Mouse (Mus musculus) G1E (cell line): Measurements from ENCODE around the gene Col1a1.

Source experiments
- CTCF ChIP-seq: IDR thresholded peaks from 2 replicates; pipeline ENCODE4 v1.5.1; 2012; ENCODE audit warnings: low read depth, low read length, inconsistent platforms, mixed read lengths
- GATA1 ChIP-seq: IDR thresholded peaks from 2 replicates; pipeline ENCODE4 v1.6.1; 2012; ENCODE audit warnings: borderline replicate concordance, low read length, inconsistent platforms, mixed read lengths
- GATA2 ChIP-seq: IDR thresholded peaks from 2 replicates; pipeline ENCODE4 v1.6.1; 2012; ENCODE audit warnings: low read depth, low read length, inconsistent platforms, borderline replicate concordance
- POLR2AphosphoS5 ChIP-seq: IDR thresholded peaks from 2 replicates; pipeline ENCODE4 v1.6.1; 2012; ENCODE audit warnings: low read depth, low read length, inconsistent platforms; ENCODE audit not compliant: insufficient replicate concordance
- TAL1 ChIP-seq: conservative IDR thresholded peaks from 2 replicates; pipeline ENCODE4 v1.6.1; 2012; ENCODE audit warnings: low read depth, low read length, inconsistent platforms, mixed read lengths

- TF ChIP-seq CTCF (no peak), POLR2AphosphoS5 (no peak), TAL1 (no peak), GATA1 (no peak), GATA2 (no peak)
These were observed 55.8 kb downstream of the Col1a1 start for GRCm38 (mm10) chr11:94991641-94992479.
